Mouse (Mus musculus) kidney, embryonic 15.5 days (tissue): ENCODE data around the gene Unc50. TPM values are rescaled to one million over a fixed set of nuclear protein-coding genes. Genes with fewer than 3 reads are reported as not detected.

Source experiments
- ATAC-seq: fragments of 200-750 bp; cut with Nextera tagmentation; replicated peaks from 2 replicates; pipeline ENCODE4 v1.8.0; 2017; ENCODE audit warnings: moderate TSS enrichment; ENCODE audit not compliant: low FRiP score
- H3K27ac ChIP-seq: fragments of 300-500 bp; sonication (generic); 2 replicates; pipeline ENCODE4 v1.5.1; 2015; ENCODE audit warnings: mild to moderate bottlenecking, inconsistent platforms
- H3K27me3 ChIP-seq: fragments of 300-500 bp; sonication (generic); 2 replicates; pipeline ENCODE4 v1.6.1; 2015; ENCODE audit warnings: inconsistent platforms
- H3K36me3 ChIP-seq: fragments of 300-500 bp; sonication (generic); 2 replicates; pipeline ENCODE4 v1.6.1; 2015; ENCODE audit warnings: inconsistent platforms
- H3K4me1 ChIP-seq: fragments of 300-500 bp; sonication (generic); 2 replicates; pipeline ENCODE4 v1.6.1; 2015; ENCODE audit warnings: inconsistent platforms
- H3K4me2 ChIP-seq: fragments of 300-500 bp; sonication (generic); 2 replicates; pipeline ENCODE4 v1.6.1; 2015; ENCODE audit warnings: moderate library complexity, mild to moderate bottlenecking, inconsistent platforms
- H3K4me3 ChIP-seq: fragments of 300-500 bp; sonication (generic); replicated peaks from 2 replicates; pipeline ENCODE4 v1.5.1; 2015; ENCODE audit warnings: mild to moderate bottlenecking, inconsistent platforms
- H3K9ac ChIP-seq: fragments of 300-500 bp; sonication (generic); 2 replicates; pipeline ENCODE4 v1.6.1; 2015; ENCODE audit warnings: mild to moderate bottlenecking, inconsistent platforms
- H3K9me3 ChIP-seq: fragments of 300-500 bp; sonication (generic); replicated peaks from 2 replicates; pipeline ENCODE4 v1.6.1; 2016; ENCODE audit warnings: inconsistent platforms
- WGBS: fragments of 180-500 bp; shearing (Covaris S2); methylation state at CpG from one replicate; pipeline ENCODE4 v1.1.7; 2015; ENCODE audit warnings: mixed read lengths; 5-methylcytosine and 5-hydroxymethylcytosine counted together
- polyA plus RNA-seq: library from polyadenylated mRNA; unstranded; fragments of >200 nt; fragmentation: Nextera tagmentation; extraction: Ambion mirVana; gene quantifications from 2 replicates; pipeline ENCODE4 v1.2.1, GENCODE M21; 2015

The Unc50 gene
- polyA plus RNA-seq, 1 experiment from 2014 or later = 128 TPM

- H3K4me3 ChIP-seq = no peak overlapping the region
- H3K4me2 ChIP-seq = no peak overlapping the region
- H3K27ac ChIP-seq = no peak overlapping the region
- H3K9me3 ChIP-seq = no peaks in the 10 kb centered on the region
- H3K27me3 ChIP-seq = no peaks in the 10 kb centered on the region
- no peak overlapping the region for H3K9ac ChIP-seq
- H3K36me3 ChIP-seq = no peaks in the 10 kb centered on the region
- no peaks in the 10 kb centered on the region for H3K4me1 ChIP-seq
- ATAC-seq = no peak
- WGBS = 91% methylated on average over 7 of the region's 7 CpGs
Observed at GRCm38 (mm10) chr1:37457546-37457945, 27.6 kb downstream of the Unc50 start.

GRCm38 (mm10) chr1:37464878-37465452, 35.0 kb downstream of the Unc50 start:
- Histone ChIP-seq H3K4me3 (no peak overlapping the region), H3K4me2 (no peak overlapping the region), H3K4me1 (no peaks in the 10 kb centered on the region), H3K27me3 (no peaks in the 10 kb centered on the region), H3K9ac (no peak overlapping the region), H3K36me3 (no peaks in the 10 kb centered on the region), H3K27ac (no peak overlapping the region), H3K9me3 (no peaks in the 10 kb centered on the region)
- no peak for ATAC-seq
- WGBS = 85% methylated on average over 10 of the region's 10 CpGs

GRCm38 (mm10) chr1:37466322-37466995, 36.5 kb downstream of the Unc50 start:
- no peak for ATAC-seq
- Histone ChIP-seq H3K27me3 (no peaks in the 10 kb centered on the region), H3K36me3 (no peaks in the 10 kb centered on the region), H3K4me1 (no peaks in the 10 kb centered on the region), H3K9me3 (no peaks in the 10 kb centered on the region), H3K9ac (no peak overlapping the region), H3K4me3 (no peak overlapping the region), H3K4me2 (no peak overlapping the region), H3K27ac (no peak overlapping the region)
- 82% methylated on average over 3 of the region's 3 CpGs for WGBS

- Histone ChIP-seq H3K9me3 (no peaks in the 10 kb centered on the region), H3K4me1 (no peaks in the 10 kb centered on the region), H3K36me3 (no peaks in the 10 kb centered on the region), H3K9ac (no peak overlapping the region), H3K27ac (no peak overlapping the region), H3K4me3 (no peak overlapping the region), H3K4me2 (no peak overlapping the region), H3K27me3 (no peaks in the 10 kb centered on the region)
- ATAC-seq = no peak
- 93% methylated on average over 4 of the region's 4 CpGs for WGBS
Observed at GRCm38 (mm10) chr1:37467806-37468205, 37.9 kb downstream of the Unc50 start.

- no peak for ATAC-seq
- WGBS = 88% methylated on average over 5 of the region's 5 CpGs
- H3K27me3 ChIP-seq = no peaks in the 10 kb centered on the region
- no peak overlapping the region for H3K4me3 ChIP-seq
- no peak overlapping the region for H3K27ac ChIP-seq
- H3K4me1 ChIP-seq = no peaks in the 10 kb centered on the region
- H3K9ac ChIP-seq = no peak overlapping the region
- H3K9me3 ChIP-seq = no peaks in the 10 kb centered on the region
- H3K36me3 ChIP-seq = no peaks in the 10 kb centered on the region
- H3K4me2 ChIP-seq = no peak overlapping the region
Observed at GRCm38 (mm10) chr1:37469007-37469406, 39.1 kb downstream of the Unc50 start.

- H3K36me3 ChIP-seq = no peaks in the 10 kb centered on the region
- no peaks in the 10 kb centered on the region for H3K9me3 ChIP-seq
- H3K9ac ChIP-seq = no peak overlapping the region
- no peak for ATAC-seq
- H3K4me2 ChIP-seq = no peak overlapping the region
- H3K27ac ChIP-seq = no peak overlapping the region
- H3K4me3 ChIP-seq = no peak overlapping the region
- H3K4me1 ChIP-seq = no peaks in the 10 kb centered on the region
- H3K27me3 ChIP-seq = no peaks in the 10 kb centered on the region
- 81% methylated on average over 6 of the region's 6 CpGs for WGBS
Observed at GRCm38 (mm10) chr1:37471179-37472148, 41.5 kb downstream of the Unc50 start.

GRCm38 (mm10) chr1:37473251-37473650, 43.3 kb downstream of the Unc50 start:
- Histone ChIP-seq H3K27me3 (no peaks in the 10 kb centered on the region), H3K27ac (no peak overlapping the region), H3K36me3 (no peaks in the 10 kb centered on the region), H3K4me1 (no peaks in the 10 kb centered on the region), H3K9ac (no peak overlapping the region), H3K4me2 (no peak overlapping the region), H3K9me3 (no peaks in the 10 kb centered on the region), H3K4me3 (no peak overlapping the region)
- 85% methylated on average over 10 of the region's 10 CpGs for WGBS
- no peak for ATAC-seq

GRCm38 (mm10) chr1:37474046-37474445, 44.1 kb downstream of the Unc50 start:
- 77% methylated on average over 8 of the region's 8 CpGs for WGBS
- no peak overlapping the region for H3K27ac ChIP-seq
- H3K9ac ChIP-seq = no peak overlapping the region
- H3K4me3 ChIP-seq = no peak overlapping the region
- H3K4me2 ChIP-seq = no peak overlapping the region
- H3K9me3 ChIP-seq = no peaks in the 10 kb centered on the region
- H3K27me3 ChIP-seq = no peaks in the 10 kb centered on the region
- ATAC-seq = no peak
- no peaks in the 10 kb centered on the region for H3K36me3 ChIP-seq
- H3K4me1 ChIP-seq = no peaks in the 10 kb centered on the region

GRCm38 (mm10) chr1:37474634-37475190, 44.8 kb downstream of the Unc50 start:
- no peak overlapping the region for H3K4me3 ChIP-seq
- H3K4me2 ChIP-seq = no peak overlapping the region
- 85% methylated on average over 6 of the region's 6 CpGs for WGBS
- no peak overlapping the region for H3K9ac ChIP-seq
- H3K27me3 ChIP-seq = no peaks in the 10 kb centered on the region
- no peaks in the 10 kb centered on the region for H3K36me3 ChIP-seq
- no peaks in the 10 kb centered on the region for H3K4me1 ChIP-seq
- ATAC-seq = no peak
- H3K9me3 ChIP-seq = no peaks in the 10 kb centered on the region
- H3K27ac ChIP-seq = no peak overlapping the region

- Histone ChIP-seq H3K9ac (no peak overlapping the region), H3K36me3 (no peaks in the 10 kb centered on the region), H3K27me3 (no peaks in the 10 kb centered on the region), H3K4me2 (no peak overlapping the region), H3K9me3 (no peaks in the 10 kb centered on the region), H3K4me3 (no peak overlapping the region), H3K27ac (no peak overlapping the region), H3K4me1 (no peaks in the 10 kb centered on the region)
- ATAC-seq = no peak
- WGBS = 86% methylated on average over 3 of the region's 3 CpGs
Observed at GRCm38 (mm10) chr1:37475312-37475711, 45.4 kb downstream of the Unc50 start.

- 87% methylated on average over 5 of the region's 5 CpGs for WGBS
- no peak overlapping the region for H3K4me3 ChIP-seq
- H3K27me3 ChIP-seq = no peaks in the 10 kb centered on the region
- no peak for ATAC-seq
- no peaks in the 10 kb centered on the region for H3K9me3 ChIP-seq
- no peaks in the 10 kb centered on the region for H3K36me3 ChIP-seq
- no peak overlapping the region for H3K4me2 ChIP-seq
- no peaks in the 10 kb centered on the region for H3K4me1 ChIP-seq
- no peak overlapping the region for H3K27ac ChIP-seq
- no peak overlapping the region for H3K9ac ChIP-seq
Observed at GRCm38 (mm10) chr1:37477250-37477649, 47.3 kb downstream of the Unc50 start.

- no peak overlapping the region for H3K4me3 ChIP-seq
- H3K4me2 ChIP-seq = no peak overlapping the region
- no peak overlapping the region for H3K9ac ChIP-seq
- H3K27me3 ChIP-seq = no peaks in the 10 kb centered on the region
- no peaks in the 10 kb centered on the region for H3K4me1 ChIP-seq
- H3K9me3 ChIP-seq = no peaks in the 10 kb centered on the region
- H3K27ac ChIP-seq = no peak overlapping the region
- ATAC-seq = no peak
- no peaks in the 10 kb centered on the region for H3K36me3 ChIP-seq
- WGBS = 58% methylated on average over 5 of the region's 5 CpGs
Observed at GRCm38 (mm10) chr1:37477928-37478327, 48.0 kb downstream of the Unc50 start.
